Mouse (Mus musculus): ENCODE data around the gene Slc15a3. TPM values are rescaled to one million over a fixed set of nuclear protein-coding genes. Genes with fewer than 3 reads are reported as not detected.

Gene Slc15a3
- total and polyA plus RNA-seq, 2 experiments from 2014 or later, result 0.33 to 1.3 TPM

GRCm38 (mm10) chr19:10904927-10905727 lies 65.6 kb downstream of the Slc15a3 start:
- DNase-seq (ENCODE audit: low spot score), result peak; percentile 40
- WGBS, result 61% methylated on average over 7 of the region's 7 CpGs
- Histone ChIP-seq H3K9me3 (ENCODE audit: low read length) (no peaks in the 10 kb centered on the region), H3K4me3 (ENCODE audit: low read depth, low read length) (no peak overlapping the region), H3K27ac (ENCODE audit: low read depth, low read length) (peak overlapping the region; percentile 43; the same call in 1 of the 2 replicates), H3K27me3 (ENCODE audit: insufficient read depth, low read length) (no peaks in the 10 kb centered on the region), H3K4me1 (ENCODE audit: insufficient read depth, low read length) (no peaks in the 10 kb centered on the region), H3K4me2 (ENCODE audit: low read depth, low read length, poor library complexity, severe bottlenecking) (no peak overlapping the region), H3K9ac (replicated peaks; ENCODE audit: low read length, poor library complexity, severe bottlenecking) (no peak overlapping the region), H3K36me3 (ENCODE audit: insufficient read depth, low read length) (peaks cover 64% of the 10 kb centered on the region)
- no peak for TF ChIP-seq CTCF (IDR thresholded peaks at IDR 0.05)
- peak; percentile 54; the same call in 1 of the 2 replicates for ATAC-seq (ENCODE audit: low FRiP score)

GRCm38 (mm10) chr19:10905728-10906000 lies 66.1 kb downstream of the Slc15a3 start:
- no peak for ATAC-seq (ENCODE audit: low FRiP score)

GRCm38 (mm10) chr19:10907891-10908290 lies 68.4 kb downstream of the Slc15a3 start:
- Histone ChIP-seq H3K27me3 (ENCODE audit: insufficient read depth, low read length) (no peaks in the 10 kb centered on the region), H3K4me3 (ENCODE audit: low read depth, low read length) (no peak overlapping the region), H3K27ac (ENCODE audit: low read depth, low read length) (no peak overlapping the region), H3K9me3 (ENCODE audit: low read length) (no peaks in the 10 kb centered on the region), H3K9ac (replicated peaks; ENCODE audit: low read length, poor library complexity, severe bottlenecking) (no peak overlapping the region), H3K4me1 (ENCODE audit: insufficient read depth, low read length) (no peaks in the 10 kb centered on the region), H3K4me2 (ENCODE audit: low read depth, low read length, poor library complexity, severe bottlenecking) (no peak overlapping the region), H3K36me3 (ENCODE audit: insufficient read depth, low read length) (peaks cover 42% of the 10 kb centered on the region)
- TF ChIP-seq CTCF (IDR thresholded peaks at IDR 0.05), result peak; percentile 91
- 54% methylated on average over 3 of the region's 3 CpGs for WGBS
- DNase-seq (ENCODE audit: low spot score), result peak; percentile 66
- ATAC-seq (ENCODE audit: low FRiP score), result peak; percentile 25; the same call in 1 of the 2 replicates

More at GRCm38 (mm10) chr19:10905728-10906000, 66.1 kb downstream of the Slc15a3 start:
- no peak overlapping the region for H3K4me3 ChIP-seq (ENCODE audit: low read depth, low read length)
- peaks cover 58% of the 10 kb centered on the region for H3K36me3 ChIP-seq (ENCODE audit: insufficient read depth, low read length)
- H3K27me3 ChIP-seq (ENCODE audit: insufficient read depth, low read length), result no peaks in the 10 kb centered on the region
- no peak overlapping the region for H3K4me2 ChIP-seq (ENCODE audit: low read depth, low read length, poor library complexity, severe bottlenecking)
- TF ChIP-seq CTCF (IDR thresholded peaks at IDR 0.05), result no peak
- H3K27ac ChIP-seq (ENCODE audit: low read depth, low read length), result peak overlapping the region; percentile 43
- H3K9me3 ChIP-seq (ENCODE audit: low read length), result no peaks in the 10 kb centered on the region
- no peaks in the 10 kb centered on the region for H3K4me1 ChIP-seq (ENCODE audit: insufficient read depth, low read length)
- 69% methylated on average over 5 of the region's 5 CpGs for WGBS
- DNase-seq (ENCODE audit: low spot score), result no peak
- no peak overlapping the region for H3K9ac ChIP-seq (replicated peaks; ENCODE audit: low read length, poor library complexity, severe bottlenecking)

Other genes with a start within 250 kb of the Slc15a3 start
- gene Ddb1, start 234.4 kb upstream of the Slc15a3 start, total RNA-seq (2014; rRNA removed), result 247 and 261 TPM in 2 replicates
- 135 TPM in 2 replicates for gene Ddb1, start 234.4 kb upstream of the Slc15a3 start, polyA plus RNA-seq (2015; fragmentation: Nextera tagmentation; extraction: Ambion mirVana)
- 11.1 and 15.8 TPM in 2 replicates for gene Tkfc, start 234.1 kb upstream of the Slc15a3 start, total RNA-seq (2014; rRNA removed)
- 19.5 and 23.3 TPM in 2 replicates for gene Tkfc, start 234.1 kb upstream of the Slc15a3 start, polyA plus RNA-seq (2015; fragmentation: Nextera tagmentation; extraction: Ambion mirVana)
- gene Vwce, start 205.5 kb upstream of the Slc15a3 start, total RNA-seq (2014; rRNA removed), result 2.6 and 2.9 TPM in 2 replicates
- gene Vwce, start 205.5 kb upstream of the Slc15a3 start, polyA plus RNA-seq (2015; fragmentation: Nextera tagmentation; extraction: Ambion mirVana), result 1.9 and 2.2 TPM in 2 replicates
- gene Pga5, start 161.7 kb upstream of the Slc15a3 start, total RNA-seq (2014; rRNA removed), result not detected in 2 replicates
- gene Pga5, start 161.7 kb upstream of the Slc15a3 start, polyA plus RNA-seq (2015; fragmentation: Nextera tagmentation; extraction: Ambion mirVana), result not detected in 2 replicates
- 17.5 and 22.4 TPM in 2 replicates for gene Vps37c, start 151.0 kb upstream of the Slc15a3 start, total RNA-seq (2014; rRNA removed)
- gene Vps37c, start 151.0 kb upstream of the Slc15a3 start, polyA plus RNA-seq (2015; fragmentation: Nextera tagmentation; extraction: Ambion mirVana), result 22.9 and 28.0 TPM in 2 replicates
- 0.55 and 0.85 TPM in 2 replicates for gene Cd5, start 100.7 kb upstream of the Slc15a3 start, total RNA-seq (2014; rRNA removed)
- gene Cd5, start 100.7 kb upstream of the Slc15a3 start, polyA plus RNA-seq (2015; fragmentation: Nextera tagmentation; extraction: Ambion mirVana), result 0.50 and 0.53 TPM in 2 replicates
- gene Cd6, start 9.7 kb upstream of the Slc15a3 start, total RNA-seq (2014; rRNA removed), result not detected in 2 replicates
- 0.22 TPM in 1 of 2 replicates, not detected in the other for gene Cd6, start 9.7 kb upstream of the Slc15a3 start, polyA plus RNA-seq (2015; fragmentation: Nextera tagmentation; extraction: Ambion mirVana)
- 403 and 429 TPM in 2 replicates for gene Tmem132a, start 30.2 kb downstream of the Slc15a3 start, total RNA-seq (2014; rRNA removed)
- gene Tmem132a, start 30.2 kb downstream of the Slc15a3 start, polyA plus RNA-seq (2015; fragmentation: Nextera tagmentation; extraction: Ambion mirVana), result 207 and 213 TPM in 2 replicates
- 21.3 and 22.9 TPM in 2 replicates for gene Tmem109, start 42.3 kb downstream of the Slc15a3 start, total RNA-seq (2014; rRNA removed)
- 39.2 and 39.3 TPM in 2 replicates for gene Tmem109, start 42.3 kb downstream of the Slc15a3 start, polyA plus RNA-seq (2015; fragmentation: Nextera tagmentation; extraction: Ambion mirVana)
- 281 and 298 TPM in 2 replicates for gene Prpf19, start 55.5 kb downstream of the Slc15a3 start, total RNA-seq (2014; rRNA removed)
- 37.8 and 38.1 TPM in 2 replicates for gene Prpf19, start 55.5 kb downstream of the Slc15a3 start, polyA plus RNA-seq (2015; fragmentation: Nextera tagmentation; extraction: Ambion mirVana)
- 0.14 and 0.82 TPM in 2 replicates for gene Zp1, start 80.9 kb downstream of the Slc15a3 start, total RNA-seq (2014; rRNA removed)
- gene Zp1, start 80.9 kb downstream of the Slc15a3 start, polyA plus RNA-seq (2015; fragmentation: Nextera tagmentation; extraction: Ambion mirVana), result 0.98 and 1.4 TPM in 2 replicates
- gene Ptgdr2, start 97.4 kb downstream of the Slc15a3 start, total RNA-seq (2014; rRNA removed), result 1.0 and 1.4 TPM in 2 replicates
- gene Ptgdr2, start 97.4 kb downstream of the Slc15a3 start, polyA plus RNA-seq (2015; fragmentation: Nextera tagmentation; extraction: Ambion mirVana), result 0.09 and 0.16 TPM in 2 replicates
- 6.5 and 6.7 TPM in 2 replicates for gene Ccdc86, start 109.5 kb downstream of the Slc15a3 start, total RNA-seq (2014; rRNA removed)
- 13.1 and 13.5 TPM in 2 replicates for gene Ccdc86, start 109.5 kb downstream of the Slc15a3 start, polyA plus RNA-seq (2015; fragmentation: Nextera tagmentation; extraction: Ambion mirVana)
- not detected in 2 replicates for gene Ms4a10, start 134.9 kb downstream of the Slc15a3 start, total RNA-seq (2014; rRNA removed)
- gene Ms4a10, start 134.9 kb downstream of the Slc15a3 start, polyA plus RNA-seq (2015; fragmentation: Nextera tagmentation; extraction: Ambion mirVana), result not detected in 2 replicates
- not detected in 2 replicates for gene Ms4a15, start 153.5 kb downstream of the Slc15a3 start, total RNA-seq (2014; rRNA removed)
- 0.09 TPM in 1 of 2 replicates, not detected in the other for gene Ms4a15, start 153.5 kb downstream of the Slc15a3 start, polyA plus RNA-seq (2015; fragmentation: Nextera tagmentation; extraction: Ambion mirVana)
- gene Ms4a18, start 178.3 kb downstream of the Slc15a3 start, total RNA-seq (2014; rRNA removed), result not detected in 2 replicates
- not detected in 2 replicates for gene Ms4a18, start 178.3 kb downstream of the Slc15a3 start, polyA plus RNA-seq (2015; fragmentation: Nextera tagmentation; extraction: Ambion mirVana)
- not detected in 2 replicates for gene Ms4a8a, start 241.4 kb downstream of the Slc15a3 start, total RNA-seq (2014; rRNA removed)
- not detected in 2 replicates for gene Ms4a8a, start 241.4 kb downstream of the Slc15a3 start, polyA plus RNA-seq (2015; fragmentation: Nextera tagmentation; extraction: Ambion mirVana)

All from midbrain, postnatal 0 days (tissue).